Comparison of ENCODE assay signal across 9 mouse cellular contexts in the genomic region with DNA sequence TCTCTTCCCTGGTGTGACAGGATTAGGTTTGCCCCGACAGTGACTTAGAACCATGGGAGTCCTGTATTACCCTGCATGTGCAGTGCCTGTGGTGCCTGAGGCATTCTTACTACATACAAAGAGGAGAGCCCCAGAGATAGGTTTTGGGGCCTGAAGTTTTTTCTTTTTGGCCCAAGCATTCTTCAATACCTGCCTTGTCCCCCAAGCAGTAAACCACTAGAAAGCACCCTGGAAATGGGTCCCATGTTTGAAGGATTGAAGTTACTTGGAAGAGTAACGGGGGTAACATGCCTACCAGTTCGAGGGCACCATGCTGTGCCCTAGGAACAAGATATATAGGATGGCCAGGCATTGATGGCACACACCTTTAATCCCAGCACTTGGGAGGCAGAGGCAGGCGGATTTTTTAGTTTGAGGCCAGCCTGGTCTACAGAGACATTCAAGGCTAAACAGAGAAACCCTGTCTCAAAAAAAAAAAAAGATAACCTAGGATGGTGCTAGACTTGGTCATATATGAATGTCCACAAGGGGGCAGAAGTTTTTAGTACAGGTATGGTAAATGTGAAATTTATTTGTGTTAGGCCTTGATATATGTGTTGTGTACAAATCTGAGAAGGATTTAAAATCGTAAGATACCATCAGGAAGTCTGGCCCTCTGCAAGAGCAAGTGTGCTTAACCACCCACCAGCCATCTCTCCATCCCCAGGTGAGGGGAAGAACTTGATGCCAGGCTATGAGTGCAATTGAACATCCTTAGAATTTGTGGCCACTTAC. TPM values are rescaled to one million over a fixed set of nuclear protein-coding genes. Genes with fewer than 3 reads are reported as not detected.
DNase-seq lines count a peak whose midpoint lies in the region; ATAC-seq lines count a peak whose summit lies in the region.
"Had no signal": no experiment of that assay in that cellular context is flagged by ENCODE, and none has a peak within 500 bp of the region (broad histone marks: within the 10 kb centered on the region; RNA-seq: fewer than 3 reads in every experiment).

No protein-coding gene starts in this region.

- H3K9me3 ChIP-seq in intestine, embryonic 14.5 days (ENCODE audit: control insufficient read depth, low read length): no peaks in the 10 kb centered on the region
- H3K9me3 ChIP-seq in intestine, embryonic 15.5 days: no peaks in the 10 kb centered on the region
- no peaks in the 10 kb centered on the region for H3K9me3 ChIP-seq in liver, embryonic 11.5 days (ENCODE audit: control insufficient read depth, low read length)
- H3K9me3 ChIP-seq: midbrain, embryonic 10.5 days had no signal

- H3K36me3 ChIP-seq in intestine, embryonic 14.5 days (ENCODE audit: control insufficient read depth, insufficient read depth, low read length): peaks cover 28% of the 10 kb centered on the region
- H3K36me3 ChIP-seq in intestine, embryonic 15.5 days: peaks cover 18% of the 10 kb centered on the region
- H3K36me3 ChIP-seq in liver, embryonic 11.5 days (ENCODE audit: control insufficient read depth, insufficient read depth, low read length): peaks cover 25% of the 10 kb centered on the region

- no peak overlapping the region for H3K4me3 ChIP-seq in intestine, embryonic 14.5 days (ENCODE audit: low read depth, low read length)
- H3K4me3 ChIP-seq in intestine, embryonic 15.5 days (replicated peaks): no peak overlapping the region
- H3K4me3 ChIP-seq in liver, embryonic 11.5 days (ENCODE audit: low read depth, low read length): no peak overlapping the region
- H3K4me3 ChIP-seq: midbrain, embryonic 10.5 days had no signal

- H3K27me3 ChIP-seq in intestine, embryonic 14.5 days (replicated peaks; ENCODE audit: control insufficient read depth, insufficient read depth, low read length): no peaks in the 10 kb centered on the region
- H3K27me3 ChIP-seq in intestine, embryonic 15.5 days (replicated peaks): no peaks in the 10 kb centered on the region
- H3K27me3 ChIP-seq in liver, embryonic 11.5 days (replicated peaks; ENCODE audit: control insufficient read depth, insufficient read depth, low read length): no peaks in the 10 kb centered on the region

- 64% methylated on average over 5 of the region's 5 CpGs for WGBS in intestine, embryonic 14.5 days
- 64% methylated on average over 5 of the region's 5 CpGs for WGBS in intestine, embryonic 15.5 days
- 59% methylated on average over 5 of the region's 5 CpGs for WGBS in liver, embryonic 11.5 days

- H3K4me2 ChIP-seq in intestine, embryonic 14.5 days (ENCODE audit: low read length): no peak overlapping the region
- H3K4me2 ChIP-seq in intestine, embryonic 15.5 days (replicated peaks): no peak overlapping the region
- H3K4me2 ChIP-seq in liver, embryonic 11.5 days: no peak overlapping the region

- H3K9ac ChIP-seq in intestine, embryonic 14.5 days (ENCODE audit: low read length): no peak overlapping the region
- H3K9ac ChIP-seq in intestine, embryonic 15.5 days: no peak overlapping the region
- H3K9ac ChIP-seq in liver, embryonic 11.5 days (ENCODE audit: low read depth, low read length): no peak overlapping the region

- no peak overlapping the region for H3K27ac ChIP-seq in intestine, embryonic 14.5 days (ENCODE audit: low read depth)
- H3K27ac ChIP-seq in intestine, embryonic 15.5 days: no peak overlapping the region
- no peak overlapping the region for H3K27ac ChIP-seq in liver, embryonic 11.5 days (ENCODE audit: low read depth, low read length)
- H3K27ac ChIP-seq: midbrain, embryonic 10.5 days had no signal

- peak; percentile 26; the same call in 1 of the 2 replicates for ATAC-seq in intestine, embryonic 14.5 days (replicated peaks; ENCODE audit: low FRiP score, low TSS enrichment, low read depth)
- ATAC-seq in intestine, embryonic 15.5 days: no peak
- ATAC-seq in liver, embryonic 11.5 days (replicated peaks; ENCODE audit: low FRiP score): peak; percentile 35
- no peak for ATAC-seq in erythroblast, adult 5-6 weeks (replicated peaks; ENCODE audit: low FRiP score, poor library complexity, severe bottlenecking)

- no peak for DNase-seq in intestine, embryonic 14.5 days (ENCODE audit: low spot score)
- DNase-seq in B cell, adult 2 months: peak; percentile 34 to 45
- peak; percentile 24 for DNase-seq in T-cell, adult 2 months (ENCODE audit: low spot score)
- peak; percentile 57 for DNase-seq in liver, embryonic 11.5 days (ENCODE audit: low spot score)
- DNase-seq in ovary, postnatal 14 days (ENCODE audit: low spot score): no peak
- DNase-seq in left cerebral cortex, adult 18-20 months (ENCODE audit: low spot score in 2 of 2): no peak

- peaks cover 8% of the 10 kb centered on the region for H3K4me1 ChIP-seq in intestine, embryonic 14.5 days (replicated peaks; ENCODE audit: control insufficient read depth, insufficient read depth, low read length)
- H3K4me1 ChIP-seq in intestine, embryonic 15.5 days (replicated peaks): peaks cover 9% of the 10 kb centered on the region
- peaks cover 11% of the 10 kb centered on the region for H3K4me1 ChIP-seq in liver, embryonic 11.5 days (replicated peaks; ENCODE audit: control insufficient read depth, insufficient read depth, low read length)

RNA-seq across cellular contexts. Expression of a gene that starts 3.6 kb away (rescaled TPM):
- 1,906 and 1,976 TPM in 2 replicates for polyA plus RNA-seq in intestine, embryonic 14.5 days (2014; fragmentation: Nextera tagmentation; extraction: Ambion mirVana)
- 1,399 and 1,578 TPM in 2 replicates for polyA plus RNA-seq in intestine, embryonic 15.5 days (2015; fragmentation: Nextera tagmentation; extraction: Ambion mirVana)
- polyA plus RNA-seq in liver, embryonic 11.5 days (2014; fragmentation: Nextera tagmentation; extraction: Ambion mirVana): 1,965 and 2,035 TPM in 2 replicates
- 279 and 298 TPM in 2 replicates for total RNA-seq in erythroblast, adult 5-6 weeks (2015; ENCODE audit: low replicate concordance)
- 472 and 492 TPM in 2 replicates for total RNA-seq in erythroblast, adult 5-6 weeks (2017; ENCODE audit: low replicate concordance)
- 100 to 1,000 TPM; 438 to 447 TPM for total RNA-seq in left cerebral cortex, adult 18-20 months (2021)

RNA-seq across cellular contexts. Expression of a gene that starts 11.4 kb away (rescaled TPM):
- polyA plus RNA-seq in intestine, embryonic 14.5 days (2014; fragmentation: Nextera tagmentation; extraction: Ambion mirVana): 0.70 and 0.85 TPM in 2 replicates
- polyA plus RNA-seq in intestine, embryonic 15.5 days (2015; fragmentation: Nextera tagmentation; extraction: Ambion mirVana): 0.98 and 1.3 TPM in 2 replicates
- polyA plus RNA-seq in liver, embryonic 11.5 days (2014; fragmentation: Nextera tagmentation; extraction: Ambion mirVana): 5.2 and 5.9 TPM in 2 replicates
- total RNA-seq in erythroblast, adult 5-6 weeks (2015; ENCODE audit: low replicate concordance): not detected in 2 replicates
- not detected in 2 replicates for total RNA-seq in erythroblast, adult 5-6 weeks (2017; ENCODE audit: low replicate concordance)
- 10 to 100 TPM; 58.0 to 61.3 TPM for total RNA-seq in left cerebral cortex, adult 18-20 months (2021)

RNA-seq across cellular contexts. Expression of a gene that starts 43.0 kb away (rescaled TPM):
- 46.0 and 47.2 TPM in 2 replicates for polyA plus RNA-seq in intestine, embryonic 14.5 days (2014; fragmentation: Nextera tagmentation; extraction: Ambion mirVana)
- polyA plus RNA-seq in intestine, embryonic 15.5 days (2015; fragmentation: Nextera tagmentation; extraction: Ambion mirVana): 51.7 and 52.5 TPM in 2 replicates
- 41.3 and 46.0 TPM in 2 replicates for polyA plus RNA-seq in liver, embryonic 11.5 days (2014; fragmentation: Nextera tagmentation; extraction: Ambion mirVana)
- total RNA-seq in erythroblast, adult 5-6 weeks (2015; ENCODE audit: low replicate concordance): 10.6 and 14.4 TPM in 2 replicates
- total RNA-seq in erythroblast, adult 5-6 weeks (2017; ENCODE audit: low replicate concordance): 15.2 and 37.6 TPM in 2 replicates
- total RNA-seq in left cerebral cortex, adult 18-20 months (2021): 10 to 100 TPM; 56.2 to 66.7 TPM

RNA-seq across cellular contexts. Expression of a gene that starts 52.4 kb away (rescaled TPM):
- polyA plus RNA-seq in intestine, embryonic 14.5 days (2014; fragmentation: Nextera tagmentation; extraction: Ambion mirVana): 17.5 and 18.7 TPM in 2 replicates
- polyA plus RNA-seq in intestine, embryonic 15.5 days (2015; fragmentation: Nextera tagmentation; extraction: Ambion mirVana): 12.1 and 12.3 TPM in 2 replicates
- polyA plus RNA-seq in liver, embryonic 11.5 days (2014; fragmentation: Nextera tagmentation; extraction: Ambion mirVana): 4.6 and 5.6 TPM in 2 replicates
- not detected in 2 replicates for total RNA-seq in erythroblast, adult 5-6 weeks (2015; ENCODE audit: low replicate concordance)
- not detected in 2 replicates for total RNA-seq in erythroblast, adult 5-6 weeks (2017; ENCODE audit: low replicate concordance)
- total RNA-seq in left cerebral cortex, adult 18-20 months (2021): under 1 TPM in 1 of 2 experiments, not detected in 1; 0.51 TPM

Comparison
In these comparisons a context has a peak if more than half of its experiments do, and no peak if none do; other contexts are left out.
1. ATAC-seq: peak in intestine, embryonic 14.5 days (single experiment) and liver, embryonic 11.5 days (single experiment); none in intestine, embryonic 15.5 days (single experiment) and erythroblast, adult 5-6 weeks (single experiment).
2. DNase-seq: peak in B cell, adult 2 months (2 of 2), T-cell, adult 2 months (single experiment) and liver, embryonic 11.5 days (single experiment); none in intestine, embryonic 14.5 days (single experiment), ovary, postnatal 14 days (single experiment) and left cerebral cortex, adult 18-20 months (0 of 2).